Mouse (Mus musculus) neural tube, embryonic 14.5 days (tissue): ENCODE measurements around the gene Zfp184. TPM values are rescaled to one million over a fixed set of nuclear protein-coding genes. Genes with fewer than 3 reads are reported as not detected.

Experiments used
- ATAC-seq: fragments of 200-750 bp; cut with Nextera tagmentation; 2 replicates; pipeline ENCODE4 v1.8.0; 2017; ENCODE audit warnings: low read depth, mild to moderate bottlenecking, moderate TSS enrichment, moderate library complexity
- H3K27ac ChIP-seq: fragments of 300-500 bp; sonication (generic); 2 replicates; pipeline ENCODE4 v1.5.1; 2014; ENCODE audit warnings: low read depth, mild to moderate bottlenecking, control low read depth, low read length, moderate library complexity, mixed read lengths
- H3K27me3 ChIP-seq: fragments of 300-500 bp; sonication (generic); 2 replicates; pipeline ENCODE4 v1.6.1; 2014; ENCODE audit warnings: low read length; ENCODE audit not compliant: control insufficient read depth, insufficient read depth
- H3K36me3 ChIP-seq: fragments of 300-500 bp; sonication (generic); 2 replicates; pipeline ENCODE4 v1.6.1; 2014; ENCODE audit warnings: low read length, mixed read lengths; ENCODE audit not compliant: control insufficient read depth, insufficient read depth
- H3K4me1 ChIP-seq: fragments of 300-500 bp; sonication (generic); 2 replicates; pipeline ENCODE4 v1.6.1; 2014; ENCODE audit warnings: low read length; ENCODE audit not compliant: control insufficient read depth, insufficient read depth
- H3K4me2 ChIP-seq: fragments of 300-500 bp; sonication (generic); 2 replicates; pipeline ENCODE4 v1.6.1; 2014; ENCODE audit warnings: mild to moderate bottlenecking, low read depth, low read length, control low read depth
- H3K4me3 ChIP-seq: fragments of 300-500 bp; sonication (generic); 2 replicates; pipeline ENCODE4 v1.5.1; 2014; ENCODE audit warnings: low read depth, low read length, control low read depth, mixed read lengths
- H3K9ac ChIP-seq: fragments of 300-500 bp; sonication (generic); replicated peaks from 2 replicates; pipeline ENCODE4 v1.6.1; 2014; ENCODE audit warnings: low read depth, mild to moderate bottlenecking, control low read depth, low read length, mixed read lengths
- H3K9me3 ChIP-seq: fragments of 300-500 bp; sonication (generic); 2 replicates; pipeline ENCODE4 v1.6.1; 2016; ENCODE audit warnings: low read length; ENCODE audit not compliant: control insufficient read depth
- WGBS: fragments of 180-500 bp; shearing (Covaris S2); extraction: QIAGEN DNeasy Blood & Tissue Kit; methylation state at CpG from one replicate; pipeline ENCODE4 v1.1.7; 2014; 5-methylcytosine and 5-hydroxymethylcytosine counted together
- polyA plus RNA-seq: library from polyadenylated mRNA; unstranded; fragments of >200 nt; fragmentation: Nextera tagmentation; extraction: Ambion mirVana; gene quantifications from 2 replicates; pipeline ENCODE4 v1.2.1, GENCODE M21; 2014

The Zfp184 gene
- polyA plus RNA-seq, 1 experiment from 2014 or later: 16.4 TPM

GRCm38 (mm10) chr13:21933626-21934548, 11.0 kb upstream of the Zfp184 start:
- H3K4me3 ChIP-seq: no peak overlapping the region
- ATAC-seq: no peak
- H3K9me3 ChIP-seq: no peaks in the 10 kb centered on the region
- WGBS: 9% methylated on average over 28 of the region's 28 CpGs
- H3K4me1 ChIP-seq: no peaks in the 10 kb centered on the region
- no peak overlapping the region for H3K9ac ChIP-seq
- H3K36me3 ChIP-seq: no peaks in the 10 kb centered on the region
- no peak overlapping the region for H3K4me2 ChIP-seq
- no peaks in the 10 kb centered on the region for H3K27me3 ChIP-seq
- no peak overlapping the region for H3K27ac ChIP-seq

- no peak overlapping the region for H3K4me2 ChIP-seq
- no peak overlapping the region for H3K4me3 ChIP-seq
- ATAC-seq: no peak
- no peak overlapping the region for H3K9ac ChIP-seq
- WGBS: 15% methylated on average over 17 of the region's 17 CpGs
- H3K36me3 ChIP-seq: no peaks in the 10 kb centered on the region
- no peak overlapping the region for H3K27ac ChIP-seq
- no peaks in the 10 kb centered on the region for H3K4me1 ChIP-seq
- no peaks in the 10 kb centered on the region for H3K9me3 ChIP-seq
- no peaks in the 10 kb centered on the region for H3K27me3 ChIP-seq
Measured at GRCm38 (mm10) chr13:21934982-21935791, 9.7 kb upstream of the Zfp184 start.

- H3K4me1 ChIP-seq: no peaks in the 10 kb centered on the region
- H3K27ac ChIP-seq: no peak overlapping the region
- 0 out of 2 replicates have a peak overlapping the region, but pooled peaks have one; percentile 16 for H3K4me2 ChIP-seq
- H3K27me3 ChIP-seq: no peaks in the 10 kb centered on the region
- ATAC-seq: no peak
- H3K36me3 ChIP-seq: no peaks in the 10 kb centered on the region
- H3K9me3 ChIP-seq: no peaks in the 10 kb centered on the region
- no peak overlapping the region for H3K9ac ChIP-seq
- 2% methylated on average over 7 of the region's 7 CpGs for WGBS
- no peak overlapping the region for H3K4me3 ChIP-seq
Measured at GRCm38 (mm10) chr13:21935833-21936232, 9.1 kb upstream of the Zfp184 start.

- 2% methylated on average over 17 of the region's 17 CpGs for WGBS
- H3K4me3 ChIP-seq: no peak overlapping the region
- no peaks in the 10 kb centered on the region for H3K36me3 ChIP-seq
- H3K9ac ChIP-seq: no peak overlapping the region
- no peaks in the 10 kb centered on the region for H3K9me3 ChIP-seq
- no peaks in the 10 kb centered on the region for H3K4me1 ChIP-seq
- H3K4me2 ChIP-seq: no peak overlapping the region
- no peaks in the 10 kb centered on the region for H3K27me3 ChIP-seq
- H3K27ac ChIP-seq: no peak overlapping the region
- ATAC-seq: no peak
Measured at GRCm38 (mm10) chr13:21936968-21937367, 7.9 kb upstream of the Zfp184 start.

GRCm38 (mm10) chr13:21940213-21940612, 4.7 kb upstream of the Zfp184 start:
- Histone ChIP-seq H3K4me1 (no peaks in the 10 kb centered on the region), H3K9me3 (no peaks in the 10 kb centered on the region), H3K9ac (no peak overlapping the region; the same call in 1 of the 2 replicates), H3K4me2 (peak overlapping the region; percentile 53), H3K27ac (peak overlapping the region; percentile 16; the same call in 1 of the 2 replicates), H3K4me3 (peak overlapping the region; percentile 50), H3K27me3 (no peaks in the 10 kb centered on the region), H3K36me3 (no peaks in the 10 kb centered on the region)
- WGBS: 0% methylated on average over 19 of the region's 19 CpGs
- ATAC-seq: peak; percentile 80

GRCm38 (mm10) chr13:21940811-21941321, 4.0 kb upstream of the Zfp184 start:
- H3K27me3 ChIP-seq: no peaks in the 10 kb centered on the region
- no peaks in the 10 kb centered on the region for H3K9me3 ChIP-seq
- peak overlapping the region; percentile 16; the same call in 1 of the 2 replicates for H3K27ac ChIP-seq
- peak overlapping the region; percentile 53 for H3K4me2 ChIP-seq
- peak overlapping the region; percentile 50 for H3K4me3 ChIP-seq
- WGBS: under 1% methylated on average over 16 of the region's 16 CpGs
- peak; percentile 42 for ATAC-seq
- H3K9ac ChIP-seq: no peak overlapping the region; the same call in 1 of the 2 replicates
- 0 out of 2 replicates have a peak, but pooled peaks cover under 1% of the 10 kb centered on the region for H3K4me1 ChIP-seq
- H3K36me3 ChIP-seq: no peaks in the 10 kb centered on the region

GRCm38 (mm10) chr13:21943644-21944043, 1.2 kb upstream of the Zfp184 start:
- no peak overlapping the region for H3K4me2 ChIP-seq
- no peaks in the 10 kb centered on the region for H3K9me3 ChIP-seq
- H3K9ac ChIP-seq: no peak overlapping the region
- ATAC-seq: no peak
- no peak overlapping the region for H3K4me3 ChIP-seq
- H3K27me3 ChIP-seq: no peaks in the 10 kb centered on the region
- peaks cover 12% of the 10 kb centered on the region; the same call in 1 of the 2 replicates for H3K4me1 ChIP-seq
- no peaks in the 10 kb centered on the region for H3K36me3 ChIP-seq
- WGBS: 78% methylated on average over 1 of the region's 1 CpGs
- no peak overlapping the region for H3K27ac ChIP-seq

- H3K36me3 ChIP-seq: peaks cover 4% of the 10 kb centered on the region; the same call in 1 of the 2 replicates
- peak overlapping the region; percentile 49 for H3K27ac ChIP-seq
- H3K27me3 ChIP-seq: no peaks in the 10 kb centered on the region
- H3K4me1 ChIP-seq: peaks cover 12% of the 10 kb centered on the region; the same call in 1 of the 2 replicates
- no peak overlapping the region for H3K9ac ChIP-seq
- 1% methylated on average over 7 of the region's 7 CpGs for WGBS
- peak overlapping the region; percentile 33; the same call in 1 of the 2 replicates for H3K4me2 ChIP-seq
- peak overlapping the region; percentile 71 for H3K4me3 ChIP-seq
- no peaks in the 10 kb centered on the region for H3K9me3 ChIP-seq
- no peak; the same call in 1 of the 2 replicates for ATAC-seq
Measured at GRCm38 (mm10) chr13:21944592-21944925, 335 bp upstream of the Zfp184 start.
